In the genomic region with DNA sequence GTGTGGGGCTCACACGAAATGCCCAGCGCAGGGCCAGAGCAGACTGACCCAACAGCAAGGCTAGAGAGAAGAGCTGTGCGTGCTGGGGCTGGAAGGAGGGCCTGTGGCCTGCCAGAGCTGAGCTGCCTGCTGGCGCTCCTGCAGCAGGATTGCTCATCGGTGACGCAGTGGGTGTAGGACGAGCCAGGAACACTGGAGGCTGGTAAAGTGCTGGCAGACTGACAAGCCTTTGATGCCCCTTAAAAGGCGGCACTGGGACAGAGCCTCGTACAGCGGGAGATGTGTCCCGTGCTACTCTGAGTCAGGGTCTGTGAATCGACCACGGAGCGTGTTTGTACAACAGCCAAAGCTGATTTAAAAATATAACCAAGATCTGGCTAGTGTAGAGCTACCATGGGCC, we compare ENCODE assay signal across 9 mouse cellular contexts. TPM values are rescaled to one million over a fixed set of nuclear protein-coding genes. Genes with fewer than 3 reads are reported as not detected.
DNase-seq lines count a peak whose midpoint lies in the region; ATAC-seq and TF ChIP-seq lines count a peak whose summit lies in the region.
"Had no signal": no experiment of that assay in that cellular context is flagged by ENCODE, and none has a peak within 500 bp of the region (broad histone marks: within the 10 kb centered on the region; RNA-seq: fewer than 3 reads in every experiment).

No protein-coding gene starts in this region.

- H3K4me3 ChIP-seq in intestine, embryonic 16.5 days (ENCODE audit: low read length), result no peak overlapping the region
- no peak overlapping the region for H3K4me3 ChIP-seq in lung, embryonic 15.5 days
- no peak overlapping the region for H3K4me3 ChIP-seq in small intestine, adult 2 months (ENCODE audit: low read depth, low read length)
- H3K4me3 ChIP-seq: neural tube, embryonic 12.5 days had no signal

- DNase-seq in adrenal gland, adult 8-10 months, result peak; percentile 93
- peak; percentile 87 to 88 for DNase-seq in cerebellum, postnatal 25 days
- peak; percentile 87 for DNase-seq in gastrocnemius, postnatal 25 days
- DNase-seq in embryo, embryonic 10 days (ENCODE audit: low spot score), result no peak
- DNase-seq in spleen, postnatal 4 days (ENCODE audit: low spot score in 2 of 2), result no peak

- ATAC-seq in intestine, embryonic 16.5 days, result no peak; the same call in 1 of the 2 replicates
- no peak for ATAC-seq in lung, embryonic 15.5 days (ENCODE audit: borderline replicate concordance, extremely low read depth, low FRiP score, low TSS enrichment)

- H3K4me2 ChIP-seq in intestine, embryonic 16.5 days (ENCODE audit: low read depth, low read length), result no peak overlapping the region
- no peak overlapping the region for H3K4me2 ChIP-seq in lung, embryonic 15.5 days
- H3K4me2 ChIP-seq: neural tube, embryonic 12.5 days had no signal

- WGBS in intestine, embryonic 16.5 days, result 71% methylated on average over 14 of the region's 14 CpGs
- 45% methylated on average over 14 of the region's 14 CpGs for WGBS in lung, embryonic 15.5 days
- WGBS in small intestine, adult 2 months, result 70% methylated on average over 14 of the region's 14 CpGs

- H3K9ac ChIP-seq in intestine, embryonic 16.5 days (ENCODE audit: low read depth, low read length), result peak overlapping the region; percentile 40; the same call in 1 of the 2 replicates
- no peak overlapping the region; the same call in 1 of the 2 replicates for H3K9ac ChIP-seq in lung, embryonic 15.5 days
- H3K9ac ChIP-seq: neural tube, embryonic 12.5 days had no signal

- H3K27ac ChIP-seq in intestine, embryonic 16.5 days (ENCODE audit: low read length), result peak overlapping the region; percentile 65
- peak overlapping the region; percentile 78 for H3K27ac ChIP-seq in lung, embryonic 15.5 days
- H3K27ac ChIP-seq in small intestine, adult 2 months (ENCODE audit: insufficient read depth, low read depth, low read length), result peak overlapping the region; percentile 36
- H3K27ac ChIP-seq: neural tube, embryonic 12.5 days had no signal

- peaks cover 24% of the 10 kb centered on the region for H3K4me1 ChIP-seq in intestine, embryonic 16.5 days (ENCODE audit: control insufficient read depth, insufficient read depth, low read length)
- peaks cover 67% of the 10 kb centered on the region for H3K4me1 ChIP-seq in lung, embryonic 15.5 days
- peaks cover 6% of the 10 kb centered on the region; the same call in 1 of the 2 replicates for H3K4me1 ChIP-seq in small intestine, adult 2 months (ENCODE audit: control insufficient read depth, insufficient read depth, insufficient read length, low read length)

- no peak for TF ChIP-seq CTCF in small intestine, adult 2 months (IDR thresholded peaks at IDR 0.05; ENCODE audit: extremely low read depth, insufficient read length, insufficient replicate concordance, low read depth, low read length)

- H3K27me3 ChIP-seq in intestine, embryonic 16.5 days (replicated peaks; ENCODE audit: control insufficient read depth, insufficient read depth, low read length), result no peaks in the 10 kb centered on the region
- H3K27me3 ChIP-seq in lung, embryonic 15.5 days, result no peaks in the 10 kb centered on the region
- H3K27me3 ChIP-seq in small intestine, adult 2 months (ENCODE audit: control insufficient read depth, insufficient read depth, low read length), result no peaks in the 10 kb centered on the region
- H3K27me3 ChIP-seq: neural tube, embryonic 12.5 days had no signal

- TF ChIP-seq POLR2A in small intestine, adult 2 months (IDR thresholded peaks at IDR 0.05; ENCODE audit: low read depth, low read length), result no peak

- H3K9me3 ChIP-seq in intestine, embryonic 16.5 days (ENCODE audit: control insufficient read depth, low read length), result no peaks in the 10 kb centered on the region
- H3K9me3 ChIP-seq in lung, embryonic 15.5 days, result no peaks in the 10 kb centered on the region
- H3K9me3 ChIP-seq: neural tube, embryonic 12.5 days had no signal

- H3K36me3 ChIP-seq in intestine, embryonic 16.5 days (ENCODE audit: control insufficient read depth, insufficient read depth, low read length), result no peaks in the 10 kb centered on the region
- H3K36me3 ChIP-seq in lung, embryonic 15.5 days, result no peaks in the 10 kb centered on the region
- H3K36me3 ChIP-seq in small intestine, adult 2 months (ENCODE audit: control insufficient read depth, insufficient read depth, low read length), result no peaks in the 10 kb centered on the region
- H3K36me3 ChIP-seq: neural tube, embryonic 12.5 days had no signal

RNA-seq across cellular contexts. Expression of a gene that starts 43.6 kb away (rescaled TPM):
- 10 to 100 TPM in 2 of 4 experiments, 1 to 10 TPM in 2; 7.9 to 17.0 (median 12.8) TPM for total RNA-seq in adrenal gland, adult 8-10 months (2022)
- 1 to 10 TPM; 2.2 to 2.4 TPM for total RNA-seq in gastrocnemius, postnatal 25 days (2021)
- 3.6 and 4.3 TPM in 2 replicates for polyA plus RNA-seq in intestine, embryonic 16.5 days (2015; fragmentation: Nextera tagmentation; extraction: Ambion mirVana)
- polyA plus RNA-seq in lung, embryonic 15.5 days (2015; fragmentation: Nextera tagmentation; extraction: Ambion mirVana), result 5.9 and 7.7 TPM in 2 replicates
- 1.7 and 3.1 TPM in 2 replicates for polyA plus RNA-seq in small intestine, adult 2 months (2012; rRNA removed)

RNA-seq across cellular contexts. Expression of a gene that starts 43.8 kb away (rescaled TPM):
- 100 to 1,000 TPM in 2 of 4 experiments, 10 to 100 TPM in 2; 96.8 to 116 (median 106) TPM for total RNA-seq in adrenal gland, adult 8-10 months (2022)
- 10 to 100 TPM; 44.8 to 51.3 TPM for total RNA-seq in gastrocnemius, postnatal 25 days (2021)
- 211 and 216 TPM in 2 replicates for polyA plus RNA-seq in intestine, embryonic 16.5 days (2015; fragmentation: Nextera tagmentation; extraction: Ambion mirVana)
- 157 and 163 TPM in 2 replicates for polyA plus RNA-seq in lung, embryonic 15.5 days (2015; fragmentation: Nextera tagmentation; extraction: Ambion mirVana)
- 53.2 and 91.9 TPM in 2 replicates for polyA plus RNA-seq in small intestine, adult 2 months (2012; rRNA removed)

Comparison
In these comparisons a context has a peak if more than half of its experiments do, and no peak if none do; other contexts are left out.
1. DNase-seq: peak in adrenal gland, adult 8-10 months (single experiment), cerebellum, postnatal 25 days (2 of 2) and gastrocnemius, postnatal 25 days (single experiment); none in embryo, embryonic 10 days (single experiment) and spleen, postnatal 4 days (0 of 2).
2. Peak in every context shown above with its lines, with median percentiles within 50 percentile points of each other: H3K27ac ChIP-seq.